ENCODE assay signal across 8 mouse cellular contexts in the genomic region with DNA sequence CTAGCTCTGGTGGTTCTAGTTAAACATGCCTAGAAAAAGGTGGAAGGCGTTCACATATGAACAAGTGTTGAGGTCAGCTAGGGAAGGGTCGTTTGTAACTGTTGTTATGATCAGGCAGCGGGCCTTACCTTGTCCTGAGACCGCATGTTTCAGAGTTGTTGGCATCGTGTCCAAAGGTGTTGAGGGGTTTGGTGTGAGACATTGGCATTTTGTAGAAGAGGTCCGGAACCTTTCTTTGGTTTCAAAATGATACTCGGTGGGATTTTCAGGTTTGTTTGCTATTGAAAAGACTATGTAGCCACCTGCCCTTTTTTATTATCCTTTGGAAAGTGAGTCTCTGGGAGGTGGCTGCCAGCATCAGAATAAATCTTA. TPM values are rescaled to one million over a fixed set of nuclear protein-coding genes. Genes with fewer than 3 reads are reported as not detected.
A peak's percentile ranks its signal among the peaks of the same experiment; 100 is the strongest.
DNase-seq lines count a peak whose midpoint lies in the region; ATAC-seq and TF ChIP-seq lines count a peak whose summit lies in the region.

No protein-coding gene starts in this region.

- H3K27ac ChIP-seq in heart, embryonic 11.5 days (ENCODE audit: low read depth, low read length), result no peak overlapping the region
- peak overlapping the region; percentile 20; the same call in 1 of the 2 replicates for H3K27ac ChIP-seq in spleen, adult 2 months (ENCODE audit: insufficient read depth, low read length)
- no peak overlapping the region for H3K27ac ChIP-seq in liver, embryonic 12.5 days

- no peak overlapping the region for H3K4me3 ChIP-seq in heart, embryonic 11.5 days (ENCODE audit: low read depth, low read length)
- peak overlapping the region; percentile 43; the same call in 1 of the 2 replicates for H3K4me3 ChIP-seq in spleen, adult 2 months (ENCODE audit: extremely low read depth, insufficient read depth, insufficient read length)
- peak overlapping the region; percentile 71 for H3K4me3 ChIP-seq in liver, embryonic 12.5 days

- no peaks in the 10 kb centered on the region for H3K36me3 ChIP-seq in heart, embryonic 11.5 days (ENCODE audit: control insufficient read depth, insufficient read depth, low read length)
- H3K36me3 ChIP-seq in spleen, adult 2 months (ENCODE audit: control insufficient read depth, insufficient read depth, low read length), result no peaks in the 10 kb centered on the region
- H3K36me3 ChIP-seq in liver, embryonic 12.5 days, result no peaks in the 10 kb centered on the region

- no peaks in the 10 kb centered on the region for H3K4me1 ChIP-seq in heart, embryonic 11.5 days (ENCODE audit: control insufficient read depth, insufficient read depth, low read length)
- peaks cover 4% of the 10 kb centered on the region; the same call in 1 of the 2 replicates for H3K4me1 ChIP-seq in spleen, adult 2 months (ENCODE audit: control insufficient read depth, insufficient read depth, insufficient read length)
- H3K4me1 ChIP-seq in liver, embryonic 12.5 days, result peaks cover 63% of the 10 kb centered on the region

- no peak overlapping the region for H3K9ac ChIP-seq in heart, embryonic 11.5 days (ENCODE audit: low read depth, low read length)
- H3K9ac ChIP-seq in liver, embryonic 12.5 days, result 0 out of 2 replicates have a peak overlapping the region, but pooled peaks have one; percentile 79

- no peak for DNase-seq in heart, postnatal 10 days
- DNase-seq in spleen, adult 2 months (ENCODE audit: low read depth in 1 of 2, low spot score in 2 of 2), result no peak
- DNase-seq in spleen, adult 18-20 months, result no peak
- DNase-seq in adrenal gland, postnatal 4 days (ENCODE audit: low spot score in 2 of 2), result no peak
- DNase-seq in retina, embryonic 14.5 days (ENCODE audit: low spot score), result no peak

- no peak for ATAC-seq in heart, embryonic 11.5 days (replicated peaks; ENCODE audit: insufficient number of reproducible peaks, low FRiP score, low TSS enrichment)
- no peak for ATAC-seq in liver, embryonic 12.5 days
- no peak for ATAC-seq in frontal cortex, adult (ENCODE audit: low TSS enrichment)

- no peak for TF ChIP-seq POLR2A in spleen, adult 2 months (IDR thresholded peaks at IDR 0.05; ENCODE audit: low read depth, low read length)

- H3K4me2 ChIP-seq in heart, embryonic 11.5 days, result peak overlapping the region; percentile 87; the same call in 1 of the 2 replicates
- H3K4me2 ChIP-seq in liver, embryonic 12.5 days, result peak overlapping the region; percentile 100

- 52% methylated on average over 7 of the region's 7 CpGs for WGBS in heart, embryonic 11.5 days (ENCODE audit: insufficient replicate concordance)
- WGBS in spleen, adult 2 months, result 86% methylated on average over 7 of the region's 7 CpGs
- 57% methylated on average over 7 of the region's 7 CpGs for WGBS in liver, embryonic 12.5 days (ENCODE audit: insufficient replicate concordance)

- intact Hi-C loops in heart, postnatal 10 days (cut with DNase I), result loop anchor here (5.0 kb wide), 1 partner anchor 84 kb away; no protein-coding TSS in a partner anchor

- TF ChIP-seq CTCF in spleen, adult 2 months (IDR thresholded peaks at IDR 0.05; ENCODE audit: extremely low read depth, insufficient read depth, insufficient read length, insufficient replicate concordance), result no peak

- peaks cover 7% of the 10 kb centered on the region for H3K27me3 ChIP-seq in heart, embryonic 11.5 days (ENCODE audit: control insufficient read depth, insufficient read depth, low read length)
- peaks cover 7% of the 10 kb centered on the region; the same call in 1 of the 2 replicates for H3K27me3 ChIP-seq in spleen, adult 2 months (ENCODE audit: control insufficient read depth, insufficient read depth, low read length)
- peaks cover 25% of the 10 kb centered on the region for H3K27me3 ChIP-seq in liver, embryonic 12.5 days (replicated peaks)

- H3K9me3 ChIP-seq in heart, embryonic 11.5 days (replicated peaks; ENCODE audit: control insufficient read depth, low read length), result no peaks in the 10 kb centered on the region
- H3K9me3 ChIP-seq in liver, embryonic 12.5 days (replicated peaks), result no peaks in the 10 kb centered on the region

RNA-seq across cellular contexts. Expression of gene Klf9, which starts 2.0 kb away (rescaled TPM):
- 1.2 and 1.6 TPM in 2 replicates for polyA plus RNA-seq in heart, embryonic 11.5 days (2014; fragmentation: Nextera tagmentation; extraction: Ambion mirVana)
- 100 to 1,000 TPM in 1 of 2 experiments, 10 to 100 TPM in 1; 67.7 to 119 TPM for total RNA-seq in heart, postnatal 10 days (2021)
- 6.3 and 9.2 TPM in 2 replicates for polyA plus RNA-seq in spleen, adult 2 months (2012; rRNA removed)
- polyA plus RNA-seq in liver, embryonic 12.5 days (2016; fragmentation: Nextera tagmentation; extraction: Ambion mirVana), result 2.1 and 2.7 TPM in 2 replicates
- total RNA-seq in adrenal gland, postnatal 4 days (2021), result 10 to 100 TPM; 44.4 to 51.1 TPM
